Mouse (Mus musculus) heart, embryonic 16.5 days (tissue): ENCODE data around the gene Msh4. TPM values are rescaled to one million over a fixed set of nuclear protein-coding genes. Genes with fewer than 3 reads are reported as not detected.

Experiments
- ATAC-seq: fragments of 200-750 bp; cut with Nextera tagmentation; replicated peaks from 2 replicates; pipeline ENCODE4 v1.8.0; 2017; ENCODE audit warnings: moderate number of reproducible peaks; ENCODE audit not compliant: insufficient read depth, low FRiP score; ENCODE audit errors: extremely low read depth
- H3K27ac ChIP-seq: fragments of 300-500 bp; sonication (generic); 2 replicates; pipeline ENCODE4 v1.5.1; 2014; ENCODE audit warnings: mild to moderate bottlenecking, low read length, control low read depth, moderate library complexity
- H3K27me3 ChIP-seq: fragments of 300-500 bp; sonication (generic); 2 replicates; pipeline ENCODE4 v1.6.1; 2014; ENCODE audit warnings: low read length, mixed read lengths; ENCODE audit not compliant: control insufficient read depth, insufficient read depth
- H3K36me3 ChIP-seq: fragments of 300-500 bp; sonication (generic); 2 replicates; pipeline ENCODE4 v1.6.1; 2014; ENCODE audit not compliant: control insufficient read depth, insufficient read depth
- H3K4me1 ChIP-seq: fragments of 300-500 bp; sonication (generic); 2 replicates; pipeline ENCODE4 v1.6.1; 2014; ENCODE audit warnings: low read length, mixed read lengths; ENCODE audit not compliant: control insufficient read depth, insufficient read depth
- H3K4me2 ChIP-seq: fragments of 300-500 bp; sonication (generic); 2 replicates; pipeline ENCODE4 v1.6.1; 2014; ENCODE audit warnings: low read depth, mild to moderate bottlenecking, control low read depth, low read length
- H3K4me3 ChIP-seq: fragments of 300-500 bp; sonication (generic); 2 replicates; pipeline ENCODE4 v1.5.1; 2014; ENCODE audit warnings: mild to moderate bottlenecking, control low read depth, low read length
- H3K9ac ChIP-seq: fragments of 300-500 bp; sonication (generic); 2 replicates; pipeline ENCODE4 v1.6.1; 2014; ENCODE audit warnings: low read length, control low read depth
- H3K9me3 ChIP-seq: fragments of 300-500 bp; sonication (generic); replicated peaks from 2 replicates; pipeline ENCODE4 v1.6.1; 2016; ENCODE audit warnings: low read length; ENCODE audit not compliant: control insufficient read depth
- WGBS: fragments of 180-500 bp; shearing (Covaris S2); extraction: QIAGEN DNeasy Blood & Tissue Kit; methylation state at CpG from one replicate; pipeline ENCODE4 v1.1.7; 2014; 5-methylcytosine and 5-hydroxymethylcytosine counted together
- polyA plus RNA-seq: library from polyadenylated mRNA; unstranded; fragments of >200 nt; fragmentation: Nextera tagmentation; extraction: Ambion mirVana; gene quantifications from 2 replicates; pipeline ENCODE4 v1.2.1, GENCODE M21; 2015

The Msh4 gene
- polyA plus RNA-seq, result 0.12 TPM in 2 replicates

DNA sequence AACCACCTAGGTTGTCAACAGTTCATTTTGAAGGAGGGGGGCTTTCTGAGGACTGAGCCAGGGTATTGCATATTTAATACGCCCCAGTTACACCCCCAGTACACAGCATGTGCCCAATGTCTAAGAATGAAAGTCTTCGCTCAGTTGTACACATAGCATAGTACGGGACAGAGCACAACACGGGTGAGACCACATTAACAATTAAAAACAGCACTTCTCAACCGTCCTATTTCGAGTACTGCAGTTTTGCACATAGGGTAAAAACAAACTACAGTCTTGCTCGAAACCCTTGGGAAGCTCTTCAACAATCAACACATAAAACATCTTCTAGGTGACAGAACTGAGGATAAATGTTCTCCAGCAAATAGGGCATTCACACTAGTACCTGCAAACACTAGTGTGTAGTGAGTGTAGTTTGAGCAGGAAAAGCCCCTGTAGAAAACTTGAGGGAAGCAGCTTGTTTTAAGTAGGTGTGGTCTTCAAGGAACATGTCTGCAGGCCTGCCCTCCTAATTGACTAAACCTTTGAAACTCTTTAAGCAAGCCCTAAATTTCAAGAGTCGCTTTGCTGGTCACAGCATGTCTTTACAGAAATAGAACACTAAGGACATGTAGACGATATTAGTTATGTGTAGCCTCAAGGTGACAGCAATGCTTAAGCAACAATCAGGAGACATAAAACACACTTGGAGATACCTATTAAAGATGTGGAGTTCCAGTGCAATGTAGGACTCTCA, at the start of gene Msh4:
Gene Msh4 (minus strand): TSS at position 3 of the 736 bp plus-strand sequence.
- Histone ChIP-seq H3K4me2 (no peak within 1 kb of the TSS), H3K9me3 (no peaks in the 10 kb centered on the region)
- 79% methylated on average over 9 of the region's 9 CpGs for WGBS

DNA sequence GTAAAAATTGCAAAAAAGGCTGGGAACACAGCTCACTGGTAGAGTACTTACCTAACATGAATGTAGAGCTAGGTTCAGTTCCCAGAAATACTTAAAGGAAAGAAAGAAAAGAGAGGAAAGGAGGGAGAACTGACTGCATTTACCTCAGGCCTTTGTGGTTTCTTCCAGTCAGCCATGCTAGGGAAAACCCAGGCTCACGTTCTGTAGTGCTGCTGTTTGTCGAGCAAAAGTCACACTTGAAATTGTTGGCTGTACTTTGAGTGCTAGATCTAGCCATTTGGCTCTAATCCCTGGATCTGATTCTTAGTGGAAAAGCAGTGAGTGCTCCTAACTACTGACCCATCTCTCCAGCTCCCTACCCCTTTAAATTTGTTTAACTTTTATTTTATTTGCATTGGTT, 42.2 kb upstream of the Msh4 start:
- Histone ChIP-seq H3K27me3 (no peaks in the 10 kb centered on the region), H3K4me3 (no peak overlapping the region), H3K27ac (no peak overlapping the region), H3K9me3 (no peaks in the 10 kb centered on the region), H3K4me2 (no peak overlapping the region), H3K36me3 (no peaks in the 10 kb centered on the region), H3K9ac (no peak overlapping the region), H3K4me1 (peaks cover 7% of the 10 kb centered on the region)
- no peak for ATAC-seq
- WGBS, result 47% methylated on average over 2 of the region's 2 CpGs

More for the DNA sequence above, at the start of gene Msh4:
- Histone ChIP-seq H3K4me1 (peaks cover 40% of the 10 kb centered on the region), H3K4me3 (no peak within 1 kb of the TSS), H3K27ac (no peak within 1 kb of the TSS), H3K9ac (no peak within 1 kb of the TSS), H3K36me3 (peaks cover 66% of the 10 kb centered on the region), H3K27me3 (no peaks in the 10 kb centered on the region)
- ATAC-seq, result peak; percentile 28; the same call in 1 of the 2 replicates

DNA sequence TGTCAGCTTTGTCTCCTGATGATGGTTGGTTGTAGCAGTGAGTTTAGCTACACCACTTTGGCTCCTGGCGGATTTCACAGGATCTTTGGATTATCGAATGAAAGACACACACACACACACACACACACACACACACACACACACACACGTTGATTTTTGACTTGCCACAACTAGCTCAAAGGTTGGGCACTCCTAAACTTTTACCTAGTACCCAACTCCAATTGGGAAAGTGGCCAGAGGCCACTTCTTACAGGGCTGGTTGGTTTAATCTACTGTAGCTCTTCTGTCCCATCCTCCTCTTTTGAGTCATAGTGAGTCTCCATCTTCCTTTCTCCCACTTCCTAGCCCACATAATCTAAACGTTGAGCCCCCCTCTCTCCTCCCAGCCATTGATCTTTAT, 41.3 kb upstream of the Msh4 start:
- Histone ChIP-seq H3K4me1 (peaks cover 15% of the 10 kb centered on the region), H3K36me3 (no peaks in the 10 kb centered on the region), H3K27me3 (no peaks in the 10 kb centered on the region), H3K9ac (no peak overlapping the region), H3K4me2 (no peak overlapping the region), H3K4me3 (no peak overlapping the region), H3K9me3 (no peaks in the 10 kb centered on the region), H3K27ac (no peak overlapping the region)
- no peak for ATAC-seq
- 73% methylated on average over 4 of the region's 4 CpGs for WGBS

DNA sequence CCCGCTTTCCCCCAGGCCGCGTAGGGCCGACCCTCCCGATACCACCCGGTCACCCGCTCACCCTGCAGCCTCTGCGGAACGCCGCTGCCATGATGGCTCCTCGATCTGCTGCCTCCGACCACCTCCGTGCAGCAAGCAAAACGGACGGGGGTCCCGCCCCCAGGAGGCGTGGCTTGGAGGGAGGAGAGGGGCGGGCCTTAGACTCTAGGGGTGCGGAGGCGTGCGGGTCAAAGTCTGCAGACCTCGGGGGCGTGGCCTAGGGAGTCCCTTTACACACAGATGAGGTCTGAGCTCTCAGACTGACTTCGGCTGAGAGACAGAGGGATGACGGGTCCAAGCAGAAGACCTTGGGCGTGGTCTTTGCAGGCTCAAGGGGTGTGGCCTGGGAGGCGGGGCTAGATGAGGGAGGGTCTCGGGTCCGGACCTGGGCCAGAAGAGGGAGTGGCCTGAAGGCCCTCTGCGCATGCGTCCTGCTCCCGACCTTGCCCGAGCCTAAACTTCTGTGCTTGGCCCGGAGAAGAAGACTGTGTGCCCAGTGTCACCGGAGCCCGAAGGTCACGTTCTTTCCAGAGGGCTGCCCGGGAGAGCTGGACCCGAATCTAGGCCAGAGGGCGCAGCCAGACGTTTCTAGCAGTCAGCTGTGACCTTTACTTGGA, 38.5 kb upstream of the Msh4 start, which contains the start of gene Acadm:
Gene Acadm (minus strand): TSS at position 298 of the 656 bp plus-strand sequence.
- peak; percentile 97 for ATAC-seq
- Histone ChIP-seq H3K9ac (peak within 1 kb of the TSS; percentile 88), H3K27me3 (no peaks in the 10 kb centered on the region), H3K4me1 (peaks cover 24% of the 10 kb centered on the region), H3K27ac (peak within 1 kb of the TSS; percentile 93), H3K36me3 (peaks cover 14% of the 10 kb centered on the region), H3K4me3 (peak within 1 kb of the TSS; percentile 80), H3K9me3 (no peaks in the 10 kb centered on the region), H3K4me2 (peak within 1 kb of the TSS; percentile 79)
- WGBS, result under 1% methylated on average over 41 of the region's 41 CpGs

DNA sequence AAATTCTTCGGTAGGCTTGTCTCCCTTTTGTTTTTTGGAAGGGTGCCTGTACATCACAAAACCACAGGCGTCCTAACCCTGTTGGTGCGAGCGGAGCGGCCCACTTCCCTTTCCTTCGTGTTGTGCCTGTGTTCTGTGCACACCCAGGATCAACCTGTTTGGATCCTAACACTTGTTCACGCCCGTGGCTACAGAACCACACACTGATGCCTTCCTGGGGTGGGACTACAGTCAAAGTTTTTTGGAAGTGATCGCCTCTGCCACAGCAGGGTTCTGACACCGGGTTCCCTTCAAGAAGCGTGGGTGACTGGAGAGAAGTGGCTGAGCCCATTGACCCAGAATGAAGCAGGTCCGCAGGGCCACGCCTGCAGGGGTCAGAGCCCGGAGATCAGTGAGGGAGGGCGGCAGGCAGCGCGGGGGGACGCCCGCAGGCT, 38.0 kb upstream of the Msh4 start:
- H3K9me3 ChIP-seq, result no peaks in the 10 kb centered on the region
- H3K36me3 ChIP-seq, result peaks cover 14% of the 10 kb centered on the region
- ATAC-seq, result peak; percentile 45
- H3K27me3 ChIP-seq, result no peaks in the 10 kb centered on the region
- H3K9ac ChIP-seq, result peak overlapping the region; percentile 88
- peaks cover 24% of the 10 kb centered on the region for H3K4me1 ChIP-seq
- peak overlapping the region; percentile 79 for H3K4me2 ChIP-seq
- WGBS, result under 1% methylated on average over 19 of the region's 19 CpGs
- peak overlapping the region; percentile 80 for H3K4me3 ChIP-seq
- H3K27ac ChIP-seq, result peak overlapping the region; percentile 93

DNA sequence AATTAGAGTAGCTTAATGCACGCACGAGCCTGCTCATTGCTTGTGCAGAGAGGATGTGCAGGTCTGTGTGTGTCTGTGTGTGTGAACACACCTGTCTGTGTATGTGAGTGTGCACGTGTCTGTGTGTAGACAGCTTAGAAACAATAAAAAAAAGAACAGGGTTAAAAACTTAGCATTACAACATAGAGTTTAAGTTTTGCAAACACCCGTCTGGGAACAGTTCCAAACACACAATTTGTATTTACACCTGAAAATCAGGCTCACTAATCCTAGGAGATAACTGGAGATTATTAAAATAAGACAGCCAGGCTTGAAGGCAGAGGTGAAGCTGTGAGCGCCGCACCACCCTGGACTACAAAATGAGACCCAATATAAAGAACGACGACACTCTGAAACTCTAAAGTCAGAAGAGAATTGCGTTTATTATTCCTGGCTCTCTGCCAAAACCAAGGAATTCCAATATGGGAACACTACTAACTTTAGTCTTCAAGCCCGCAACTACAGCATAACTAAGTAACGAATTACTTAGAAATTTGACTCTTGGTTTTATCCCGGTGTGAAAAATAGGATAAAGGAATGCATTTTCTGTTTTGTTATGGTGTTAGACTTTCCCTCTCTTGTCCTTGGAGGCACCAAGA, 37.2 kb upstream of the Msh4 start:
- Histone ChIP-seq H3K36me3 (peaks cover 20% of the 10 kb centered on the region), H3K4me1 (peaks cover 24% of the 10 kb centered on the region), H3K9me3 (no peaks in the 10 kb centered on the region), H3K4me3 (peak overlapping the region; percentile 80), H3K27me3 (no peaks in the 10 kb centered on the region), H3K9ac (peak overlapping the region; percentile 88), H3K4me2 (peak overlapping the region; percentile 79), H3K27ac (peak overlapping the region; percentile 93)
- no peak for ATAC-seq
- 25% methylated on average over 12 of the region's 12 CpGs for WGBS

DNA sequence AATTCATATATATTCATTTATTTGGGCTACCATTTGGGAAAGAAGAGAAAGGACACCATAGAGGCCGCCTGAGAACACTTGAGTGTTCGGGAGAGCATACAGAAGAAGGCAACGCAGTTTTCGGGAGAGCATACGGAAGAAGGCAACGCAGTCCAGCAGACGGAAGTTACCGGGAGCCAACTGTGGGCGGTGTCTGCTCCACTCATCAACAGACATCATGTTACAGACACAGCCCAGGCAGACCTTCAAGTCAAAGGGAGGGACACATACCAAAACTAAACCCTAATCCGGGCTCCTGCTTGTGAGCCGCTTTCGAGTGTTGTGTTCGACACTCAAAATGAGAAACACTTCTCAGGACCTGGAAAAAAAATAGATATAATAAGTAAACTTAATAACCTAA, 35.7 kb upstream of the Msh4 start:
- WGBS, result 84% methylated on average over 13 of the region's 13 CpGs
- Histone ChIP-seq H3K4me3 (no peak overlapping the region), H3K36me3 (peaks cover 34% of the 10 kb centered on the region), H3K9me3 (no peaks in the 10 kb centered on the region), H3K27me3 (no peaks in the 10 kb centered on the region), H3K4me2 (no peak overlapping the region), H3K27ac (no peak overlapping the region), H3K9ac (no peak overlapping the region), H3K4me1 (peaks cover 24% of the 10 kb centered on the region)
- no peak for ATAC-seq

DNA sequence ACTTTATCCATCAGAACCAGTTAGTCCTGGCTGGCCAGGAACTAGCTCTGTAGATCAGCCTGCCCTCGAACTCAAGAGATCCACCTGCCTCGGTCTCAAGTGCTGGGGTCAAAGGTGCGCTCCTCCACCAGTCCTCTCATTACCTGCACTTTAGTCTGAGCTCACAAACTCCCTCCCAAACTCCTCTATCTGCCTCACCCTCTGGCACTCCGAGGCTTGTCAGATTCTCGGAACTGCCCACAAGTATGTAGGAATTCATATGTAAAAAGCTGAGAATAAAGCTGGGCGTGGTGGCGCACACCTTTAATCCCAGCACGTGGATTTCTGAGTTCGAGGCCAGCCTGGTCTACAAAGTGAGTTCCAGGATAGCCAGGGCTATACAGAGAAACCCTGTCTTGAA, 34.5 kb upstream of the Msh4 start:
- Histone ChIP-seq H3K4me1 (peaks cover 27% of the 10 kb centered on the region), H3K9ac (no peak overlapping the region), H3K36me3 (peaks cover 34% of the 10 kb centered on the region), H3K27me3 (no peaks in the 10 kb centered on the region), H3K4me2 (no peak overlapping the region), H3K9me3 (no peaks in the 10 kb centered on the region), H3K4me3 (no peak overlapping the region), H3K27ac (no peak overlapping the region)
- WGBS, result 77% methylated on average over 9 of the region's 9 CpGs
- no peak for ATAC-seq

DNA sequence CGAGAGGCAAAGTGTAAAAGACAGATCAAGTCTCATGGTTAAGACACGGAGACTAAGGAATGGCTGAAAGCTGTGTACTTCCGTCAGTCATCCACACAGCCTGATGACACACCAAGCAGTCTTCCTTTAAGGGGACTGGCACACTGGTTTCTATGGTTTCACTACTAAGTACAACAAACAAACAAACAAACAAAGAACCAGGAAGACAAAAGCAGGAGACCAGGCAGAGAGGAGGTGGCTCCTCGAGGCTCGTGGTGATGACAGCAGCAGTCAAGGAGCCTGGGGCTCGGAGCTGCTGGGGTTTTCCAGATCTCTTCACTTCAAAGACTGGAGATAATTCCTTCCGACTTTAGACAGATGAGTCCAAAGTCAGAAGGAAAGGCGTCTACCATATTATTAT, 34.1 kb upstream of the Msh4 start:
- Histone ChIP-seq H3K9ac (no peak overlapping the region), H3K4me2 (no peak overlapping the region), H3K4me1 (peaks cover 27% of the 10 kb centered on the region), H3K36me3 (peaks cover 37% of the 10 kb centered on the region), H3K4me3 (no peak overlapping the region), H3K27ac (no peak overlapping the region), H3K9me3 (no peaks in the 10 kb centered on the region), H3K27me3 (no peaks in the 10 kb centered on the region)
- ATAC-seq, result no peak
- WGBS, result 50% methylated on average over 8 of the region's 8 CpGs
